Mouse (Mus musculus): Measurements from ENCODE around the gene Cpn2.

GRCm38 (mm10) chr16:30265611-30266010 is 1.7 kb downstream of the Cpn2 start:
- TF ChIP-seq CTCF (IDR thresholded peaks at IDR 0.05; ENCODE audit: low read depth, low read length) (no peak), TAL1 (conservative IDR thresholded peaks at IDR 0.05; ENCODE audit: low read depth, low read length) (no peak)
